Mouse (Mus musculus) heart, embryonic 16.5 days (tissue): ENCODE measurements around the gene Mypop. TPM values are rescaled to one million over a fixed set of nuclear protein-coding genes. Genes with fewer than 3 reads are reported as not detected.
A peak's percentile ranks its signal among the peaks of the same experiment; 100 is the strongest.

Source experiments
- ATAC-seq: fragments of 200-750 bp; cut with Nextera tagmentation; replicated peaks from 2 replicates; pipeline ENCODE4 v1.8.0; 2017; ENCODE audit warnings: moderate number of reproducible peaks; ENCODE audit not compliant: insufficient read depth, low FRiP score; ENCODE audit errors: extremely low read depth
- H3K27ac ChIP-seq: fragments of 300-500 bp; sonication (generic); 2 replicates; pipeline ENCODE4 v1.5.1; 2014; ENCODE audit warnings: mild to moderate bottlenecking, low read length, control low read depth, moderate library complexity
- H3K27me3 ChIP-seq: fragments of 300-500 bp; sonication (generic); 2 replicates; pipeline ENCODE4 v1.6.1; 2014; ENCODE audit warnings: low read length, mixed read lengths; ENCODE audit not compliant: control insufficient read depth, insufficient read depth
- H3K36me3 ChIP-seq: fragments of 300-500 bp; sonication (generic); 2 replicates; pipeline ENCODE4 v1.6.1; 2014; ENCODE audit not compliant: control insufficient read depth, insufficient read depth
- H3K4me1 ChIP-seq: fragments of 300-500 bp; sonication (generic); 2 replicates; pipeline ENCODE4 v1.6.1; 2014; ENCODE audit warnings: low read length, mixed read lengths; ENCODE audit not compliant: control insufficient read depth, insufficient read depth
- H3K4me2 ChIP-seq: fragments of 300-500 bp; sonication (generic); 2 replicates; pipeline ENCODE4 v1.6.1; 2014; ENCODE audit warnings: low read depth, mild to moderate bottlenecking, control low read depth, low read length
- H3K4me3 ChIP-seq: fragments of 300-500 bp; sonication (generic); 2 replicates; pipeline ENCODE4 v1.5.1; 2014; ENCODE audit warnings: mild to moderate bottlenecking, control low read depth, low read length
- H3K9ac ChIP-seq: fragments of 300-500 bp; sonication (generic); 2 replicates; pipeline ENCODE4 v1.6.1; 2014; ENCODE audit warnings: low read length, control low read depth
- H3K9me3 ChIP-seq: fragments of 300-500 bp; sonication (generic); replicated peaks from 2 replicates; pipeline ENCODE4 v1.6.1; 2016; ENCODE audit warnings: low read length; ENCODE audit not compliant: control insufficient read depth
- WGBS: fragments of 180-500 bp; shearing (Covaris S2); extraction: QIAGEN DNeasy Blood & Tissue Kit; methylation state at CpG from one replicate; pipeline ENCODE4 v1.1.7; 2014; 5-methylcytosine and 5-hydroxymethylcytosine counted together
- polyA plus RNA-seq: library from polyadenylated mRNA; unstranded; fragments of >200 nt; fragmentation: Nextera tagmentation; extraction: Ambion mirVana; gene quantifications from 2 replicates; pipeline ENCODE4 v1.2.1, GENCODE M21; 2015

Mypop gene
- polyA plus RNA-seq, 1 experiment from 2014 or later: 1.8 TPM

DNA sequence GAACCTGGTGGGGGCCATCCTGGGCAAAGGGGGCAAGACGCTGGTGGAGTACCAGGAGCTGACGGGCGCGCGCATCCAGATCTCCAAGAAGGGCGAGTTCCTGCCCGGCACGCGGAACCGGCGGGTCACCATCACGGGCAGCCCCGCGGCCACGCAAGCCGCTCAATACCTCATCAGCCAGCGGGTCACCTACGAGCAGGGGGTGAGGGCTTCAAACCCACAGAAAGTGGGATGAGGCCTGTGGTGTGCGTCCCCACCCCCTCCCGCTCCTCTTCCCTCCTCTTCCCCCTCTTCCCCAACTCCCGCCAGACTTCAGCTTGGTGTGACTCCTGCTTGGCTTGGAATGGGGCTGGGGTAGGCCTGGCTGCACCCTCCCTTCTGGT lies 32.7 kb upstream of the Mypop start:
- ATAC-seq: 0 out of 2 replicates have a peak, but pooled peaks have one; percentile 10
- peak overlapping the region; percentile 99 for H3K4me2 ChIP-seq
- no peaks in the 10 kb centered on the region for H3K36me3 ChIP-seq
- H3K4me3 ChIP-seq: peak overlapping the region; percentile 70
- H3K9me3 ChIP-seq: no peaks in the 10 kb centered on the region
- H3K9ac ChIP-seq: peak overlapping the region; percentile 78
- H3K27me3 ChIP-seq: peaks cover 58% of the 10 kb centered on the region
- 0 out of 2 replicates have a peak overlapping the region, but pooled peaks have one; percentile 36 for H3K27ac ChIP-seq
- 3% methylated on average over 21 of the region's 21 CpGs for WGBS
- H3K4me1 ChIP-seq: peaks cover 6% of the 10 kb centered on the region

DNA sequence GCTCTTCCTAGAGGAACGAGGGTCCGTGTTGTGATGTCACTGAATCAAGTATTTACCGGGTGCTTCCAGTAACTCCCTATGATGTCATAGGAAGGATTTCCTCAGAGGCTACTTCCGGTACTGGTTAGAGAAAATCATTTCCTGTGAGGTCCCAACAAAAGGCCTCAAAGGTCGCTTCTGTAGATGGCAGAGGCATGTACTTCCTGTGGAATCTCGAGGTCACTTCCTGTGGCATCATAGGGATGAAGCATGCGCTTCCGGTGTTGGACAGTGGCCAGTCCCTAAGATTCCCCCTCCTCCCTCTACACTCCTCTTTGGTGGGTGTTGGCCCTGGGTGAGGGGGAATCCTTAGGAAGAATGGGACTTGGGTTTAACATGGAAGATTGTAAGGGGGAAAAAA lies 31.6 kb upstream of the Mypop start:
- ATAC-seq: 0 out of 2 replicates have a peak, but pooled peaks have one; percentile 7
- no peak overlapping the region for H3K4me3 ChIP-seq
- WGBS: 35% methylated on average over 8 of the region's 8 CpGs

DNA sequence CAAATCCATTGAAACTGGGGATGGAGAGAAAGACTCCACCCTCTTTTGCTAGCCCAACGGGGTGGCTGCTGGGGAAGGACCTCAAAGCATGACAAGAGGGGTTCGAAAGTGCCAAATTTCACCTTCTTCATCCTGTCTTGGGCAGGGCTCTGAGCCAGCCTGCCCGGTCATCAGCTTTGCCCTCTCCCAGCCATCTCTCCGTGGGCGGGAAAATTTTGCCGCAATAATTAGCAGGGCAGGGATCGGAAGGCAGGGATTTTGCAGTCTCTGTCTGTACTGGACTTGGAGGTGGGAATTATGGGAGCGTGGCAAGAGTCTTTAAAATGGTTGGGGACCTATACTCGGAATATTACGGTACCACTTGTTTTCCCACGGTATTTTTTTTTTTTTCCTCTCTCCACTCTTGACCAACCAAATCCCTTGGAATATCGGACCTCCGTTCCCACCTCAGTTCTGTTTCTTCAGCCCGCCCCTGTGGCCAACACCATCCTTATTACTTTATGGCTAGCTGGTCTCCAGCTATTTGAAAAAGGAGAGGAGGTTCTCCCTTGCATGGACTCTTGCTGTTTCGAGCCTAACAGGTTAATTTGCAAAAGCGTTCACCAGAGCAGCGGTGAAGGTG lies 28.8 kb upstream of the Mypop start:
- no peaks in the 10 kb centered on the region for H3K36me3 ChIP-seq
- H3K4me3 ChIP-seq: peak overlapping the region; percentile 6
- H3K27me3 ChIP-seq: peaks cover 72% of the 10 kb centered on the region
- H3K27ac ChIP-seq: no peak overlapping the region
- ATAC-seq: no peak
- peak overlapping the region; percentile 27 for H3K4me2 ChIP-seq
- no peaks in the 10 kb centered on the region for H3K9me3 ChIP-seq
- WGBS: 2% methylated on average over 17 of the region's 17 CpGs
- H3K9ac ChIP-seq: no peak overlapping the region
- peaks cover 5% of the 10 kb centered on the region for H3K4me1 ChIP-seq

More for the DNA sequence above, 31.6 kb upstream of the Mypop start:
- Histone ChIP-seq H3K4me1 (peaks cover 6% of the 10 kb centered on the region), H3K4me2 (peak overlapping the region; percentile 26), H3K27me3 (peaks cover 64% of the 10 kb centered on the region), H3K9ac (no peak overlapping the region), H3K36me3 (no peaks in the 10 kb centered on the region), H3K9me3 (no peaks in the 10 kb centered on the region), H3K27ac (peak overlapping the region; percentile 14)

DNA sequence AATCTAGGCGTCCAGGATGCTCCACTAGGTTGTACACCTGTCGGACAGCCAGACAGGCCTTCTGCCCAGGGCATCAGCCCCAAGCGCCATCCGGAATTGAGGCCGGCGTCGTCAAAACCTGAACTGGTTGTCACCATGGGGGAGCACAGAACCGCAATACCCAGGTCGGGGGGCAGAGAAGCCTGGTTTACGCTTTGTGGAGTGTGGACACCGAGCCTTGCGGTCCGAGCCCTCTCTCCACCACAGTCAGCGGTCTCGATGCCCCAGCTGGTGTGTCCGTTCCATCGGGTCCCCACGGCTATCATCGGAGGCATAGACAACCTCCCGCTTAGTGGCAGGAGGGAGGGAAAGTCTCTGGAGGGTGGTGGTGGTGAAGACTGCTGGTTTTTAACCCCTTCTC lies 28.2 kb upstream of the Mypop start:
- WGBS: 4% methylated on average over 20 of the region's 20 CpGs
- Histone ChIP-seq H3K4me3 (peak overlapping the region; percentile 6), H3K27ac (no peak overlapping the region), H3K9me3 (no peaks in the 10 kb centered on the region), H3K4me2 (peak overlapping the region; percentile 27), H3K9ac (no peak overlapping the region), H3K36me3 (no peaks in the 10 kb centered on the region), H3K4me1 (0 out of 2 replicates have a peak, but pooled peaks cover 3% of the 10 kb centered on the region), H3K27me3 (peaks cover 70% of the 10 kb centered on the region)
- no peak for ATAC-seq

DNA sequence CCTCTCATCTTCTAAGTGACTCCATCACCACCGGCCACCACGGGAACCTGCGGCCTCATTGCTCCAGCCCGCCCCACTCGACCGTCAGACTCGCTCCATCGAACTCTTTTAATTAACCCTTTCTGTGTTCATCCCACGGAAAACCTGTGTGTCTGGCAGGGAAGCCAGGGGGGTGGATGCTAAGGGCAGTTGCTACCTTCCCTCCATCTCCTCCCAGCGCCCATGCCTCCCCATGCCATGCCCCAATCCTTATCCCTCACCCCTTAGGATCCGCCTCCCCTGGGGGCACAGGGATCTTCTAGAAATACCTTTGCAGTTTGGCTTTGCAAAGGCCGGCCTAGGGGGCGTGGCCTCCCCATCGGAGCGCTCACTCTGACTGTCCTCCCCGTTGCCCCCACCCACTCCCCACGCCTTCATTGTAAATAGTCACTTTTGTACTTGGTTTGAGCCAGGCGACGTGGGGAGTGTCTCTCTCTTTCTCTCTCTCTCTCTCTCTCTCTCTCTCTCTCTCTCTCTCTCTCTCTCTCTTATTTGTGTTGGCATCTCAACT lies 27.7 kb upstream of the Mypop start:
- H3K4me2 ChIP-seq: no peak overlapping the region
- peaks cover 66% of the 10 kb centered on the region for H3K27me3 ChIP-seq
- H3K4me3 ChIP-seq: no peak overlapping the region
- no peak for ATAC-seq
- no peaks in the 10 kb centered on the region for H3K9me3 ChIP-seq
- no peaks in the 10 kb centered on the region for H3K36me3 ChIP-seq
- H3K27ac ChIP-seq: no peak overlapping the region
- 0 out of 2 replicates have a peak, but pooled peaks cover 3% of the 10 kb centered on the region for H3K4me1 ChIP-seq
- H3K9ac ChIP-seq: no peak overlapping the region
- WGBS: 2% methylated on average over 19 of the region's 19 CpGs

DNA sequence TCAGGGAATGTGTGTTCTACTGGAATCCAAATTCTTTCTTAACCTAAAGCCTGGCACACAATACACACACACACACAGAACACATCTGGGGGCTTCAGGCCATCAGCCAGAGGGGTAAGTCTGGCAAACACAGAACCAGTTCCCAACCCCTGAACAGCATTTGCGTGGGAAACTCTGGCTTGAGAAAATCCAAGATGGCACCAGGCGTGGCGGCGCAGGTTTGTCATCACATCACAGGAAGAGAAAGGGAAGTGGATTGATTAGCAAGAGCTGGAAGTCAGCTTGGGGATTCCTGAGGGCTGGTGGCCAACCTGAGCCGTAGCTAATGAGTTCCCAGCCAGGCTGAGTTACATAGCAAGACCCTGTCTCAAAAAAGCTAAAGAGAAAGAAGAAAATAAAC lies 25.7 kb upstream of the Mypop start:
- ATAC-seq: no peak
- Histone ChIP-seq H3K9me3 (no peaks in the 10 kb centered on the region), H3K4me1 (0 out of 2 replicates have a peak, but pooled peaks cover 3% of the 10 kb centered on the region), H3K4me2 (no peak overlapping the region), H3K36me3 (no peaks in the 10 kb centered on the region), H3K27ac (no peak overlapping the region), H3K27me3 (peaks cover 51% of the 10 kb centered on the region), H3K9ac (no peak overlapping the region), H3K4me3 (no peak overlapping the region)
- 72% methylated on average over 5 of the region's 5 CpGs for WGBS

DNA sequence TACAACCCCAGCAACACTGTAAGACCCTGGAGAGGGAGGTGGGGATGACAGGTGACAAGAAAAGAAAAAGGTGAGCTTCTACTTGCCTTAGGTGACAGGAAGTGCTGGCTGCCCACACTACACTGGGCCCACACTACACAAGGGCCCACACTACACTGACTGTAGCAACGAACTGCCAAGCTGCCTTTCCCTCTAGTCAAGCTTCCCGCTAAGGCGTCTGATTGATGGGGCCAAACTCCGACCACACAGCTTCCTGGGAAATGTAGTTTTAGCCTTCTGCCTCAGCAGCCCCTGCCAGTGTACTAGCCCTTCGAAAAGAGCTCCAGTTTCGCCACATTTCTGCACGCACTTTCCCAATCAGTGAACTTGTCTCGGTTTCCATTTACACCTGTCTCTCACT lies 23.4 kb upstream of the Mypop start:
- ATAC-seq: no peak
- no peak overlapping the region for H3K27ac ChIP-seq
- H3K9ac ChIP-seq: no peak overlapping the region
- no peaks in the 10 kb centered on the region for H3K36me3 ChIP-seq
- peaks cover 28% of the 10 kb centered on the region for H3K27me3 ChIP-seq
- H3K4me3 ChIP-seq: no peak overlapping the region
- no peaks in the 10 kb centered on the region for H3K9me3 ChIP-seq
- H3K4me1 ChIP-seq: 0 out of 2 replicates have a peak, but pooled peaks cover under 1% of the 10 kb centered on the region
- no peak overlapping the region for H3K4me2 ChIP-seq
- 8% methylated on average over 8 of the region's 8 CpGs for WGBS

DNA sequence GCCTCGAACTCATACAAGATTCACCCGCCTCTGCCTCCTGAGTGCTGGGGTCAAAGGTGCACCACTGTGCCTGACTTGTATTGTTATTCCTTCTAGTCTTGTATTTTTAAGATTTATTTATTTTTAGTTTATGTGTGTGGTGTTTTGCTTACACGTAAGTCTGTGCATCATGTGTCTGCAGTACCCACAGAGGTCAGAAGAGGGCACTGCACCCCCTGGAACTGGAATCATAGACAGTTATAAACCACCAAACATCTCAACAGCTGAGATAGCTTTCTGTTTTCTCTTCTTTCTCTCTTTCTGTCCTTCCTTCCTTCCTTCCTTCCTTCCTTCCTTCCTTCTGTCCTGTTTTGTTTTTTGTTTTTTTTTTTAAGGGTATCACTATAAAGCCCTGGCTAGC lies 20.1 kb upstream of the Mypop start:
- Histone ChIP-seq H3K27me3 (peaks cover 2% of the 10 kb centered on the region; the same call in 1 of the 2 replicates), H3K36me3 (no peaks in the 10 kb centered on the region), H3K4me2 (no peak overlapping the region), H3K4me3 (no peak overlapping the region), H3K27ac (no peak overlapping the region), H3K4me1 (no peaks in the 10 kb centered on the region), H3K9ac (no peak overlapping the region), H3K9me3 (no peaks in the 10 kb centered on the region)
- no peak for ATAC-seq
- WGBS: 89% methylated on average over 3 of the region's 3 CpGs

DNA sequence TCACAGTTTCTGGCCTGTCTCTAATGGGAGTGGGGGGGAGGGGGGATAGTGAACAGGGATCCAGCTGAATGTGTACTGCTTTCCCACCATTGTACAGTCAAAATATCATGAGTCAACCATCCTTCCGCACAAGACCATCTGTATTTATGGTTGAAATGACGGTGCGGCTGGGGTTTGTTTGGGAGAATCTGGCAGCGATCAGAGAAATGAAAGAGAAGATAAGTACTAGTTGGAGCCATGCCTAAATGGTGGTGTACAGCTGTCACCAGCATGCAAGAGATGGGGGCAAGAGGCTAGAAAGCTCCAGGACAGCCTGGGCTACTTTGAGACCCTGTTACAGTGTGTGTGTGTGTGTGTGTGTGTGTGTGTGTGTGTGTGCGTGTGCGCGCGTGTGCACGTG lies 12.7 kb upstream of the Mypop start:
- WGBS: 79% methylated on average over 9 of the region's 9 CpGs
- Histone ChIP-seq H3K4me2 (no peak overlapping the region), H3K9ac (no peak overlapping the region), H3K4me3 (no peak overlapping the region), H3K36me3 (no peaks in the 10 kb centered on the region), H3K27me3 (no peaks in the 10 kb centered on the region), H3K4me1 (no peaks in the 10 kb centered on the region), H3K27ac (no peak overlapping the region), H3K9me3 (no peaks in the 10 kb centered on the region)
- no peak for ATAC-seq
